Mouse (Mus musculus) T-helper 17 cell (primary cell): ENCODE measurements around the gene Kcne3.

Experiments
- in situ Hi-C, 2 experiments: fragments of 300-600 bp; cut with MboI, MseI; formaldehyde crosslinking; loops; 1 replicate in 1 of 2; 2 replicates in 1 of 2; pipeline ENCODE4 v1.15.1; 2025; ENCODE audit warnings: high pct_unique_total_duplicates in 2 of 2

The Kcne3 gene

GRCm38 (mm10) chr7:100181176-100181575 is 4.9 kb downstream of the Kcne3 start:
- in situ Hi-C loops, result no loop called here

- in situ Hi-C loops, result no loop called here
These were observed 5.3 kb downstream of the Kcne3 start for GRCm38 (mm10) chr7:100181614-100182013.

- in situ Hi-C loops, result no loop called here
These were observed 6.1 kb downstream of the Kcne3 start for GRCm38 (mm10) chr7:100182388-100182787.

- in situ Hi-C loops, result loop anchor here in 1 of 2 experiments (5.0 kb wide), 1 partner anchor 60 kb away; no protein-coding TSS in a partner anchor
These were observed 11.3 kb downstream of the Kcne3 start for GRCm38 (mm10) chr7:100187601-100188000.

- in situ Hi-C loops, result no loop called here
These were observed 13.9 kb downstream of the Kcne3 start for GRCm38 (mm10) chr7:100190167-100190566.

- in situ Hi-C loops, result no loop called here
These were observed 14.5 kb downstream of the Kcne3 start for GRCm38 (mm10) chr7:100190778-100191177.

- in situ Hi-C loops, result loop anchor here in 1 of 2 experiments (10.0 kb wide), 1 partner anchor 974 kb away; no protein-coding TSS in a partner anchor
These were observed 24.9 kb downstream of the Kcne3 start for GRCm38 (mm10) chr7:100201191-100201590.

- in situ Hi-C loops, result loop anchor here in 1 of 2 experiments (10.0 kb wide), 1 partner anchor 971 kb away; no protein-coding TSS in a partner anchor
These were observed 27.3 kb downstream of the Kcne3 start for GRCm38 (mm10) chr7:100203616-100204015.

GRCm38 (mm10) chr7:100204871-100205270 is 28.6 kb downstream of the Kcne3 start:
- in situ Hi-C loops, result loop anchor here in 1 of 2 experiments (10.0 kb wide), 1 partner anchor 970 kb away; no protein-coding TSS in a partner anchor

- in situ Hi-C loops, result loop anchor here in 1 of 2 experiments (10.0 kb wide), 1 partner anchor 969 kb away; no protein-coding TSS in a partner anchor
These were observed 29.8 kb downstream of the Kcne3 start for GRCm38 (mm10) chr7:100206144-100206543.

- in situ Hi-C loops, result loop anchor here in 1 of 2 experiments (10.0 kb wide), 1 partner anchor 967 kb away; no protein-coding TSS in a partner anchor
These were observed 31.6 kb downstream of the Kcne3 start for GRCm38 (mm10) chr7:100207886-100208285.

- in situ Hi-C loops, result no loop called here
These were observed 38.0 kb downstream of the Kcne3 start for GRCm38 (mm10) chr7:100214310-100214709.

GRCm38 (mm10) chr7:100215116-100215732 is 38.9 kb downstream of the Kcne3 start:
- in situ Hi-C loops, result no loop called here

GRCm38 (mm10) chr7:100215976-100216375 is 39.7 kb downstream of the Kcne3 start:
- in situ Hi-C loops, result no loop called here

- in situ Hi-C loops, result no loop called here
These were observed 40.6 kb downstream of the Kcne3 start for GRCm38 (mm10) chr7:100216601-100217565.

GRCm38 (mm10) chr7:100227158-100227875 is 51.0 kb downstream of the Kcne3 start, which contains the start of gene Pgm2l1:
Pgm2l1 (plus strand) TSS chr7:100227394.
- in situ Hi-C loops, result no loop called here

GRCm38 (mm10) chr7:100227896-100228525 is 51.7 kb downstream of the Kcne3 start:
- in situ Hi-C loops, result no loop called here

GRCm38 (mm10) chr7:100228957-100229356 is 52.7 kb downstream of the Kcne3 start:
- in situ Hi-C loops, result no loop called here

- in situ Hi-C loops, result loop anchor here in 1 of 2 experiments (10.0 kb wide), 1 partner anchor 416 kb away; no protein-coding TSS in a partner anchor
These were observed 54.3 kb downstream of the Kcne3 start for GRCm38 (mm10) chr7:100230646-100231045.

- in situ Hi-C loops, result loop anchor here in 1 of 2 experiments (10.0 kb wide), 1 partner anchor 417 kb away; no protein-coding TSS in a partner anchor
These were observed 55.4 kb downstream of the Kcne3 start for GRCm38 (mm10) chr7:100231661-100232060.
